Mouse (Mus musculus): ENCODE measurements around the gene Plxna4. TPM values are rescaled to one million over a fixed set of nuclear protein-coding genes. Genes with fewer than 3 reads are reported as not detected.

Plxna4 gene
- polyA plus RNA-seq, 1 experiment from 2014 or later, result 10.6 TPM

DNA sequence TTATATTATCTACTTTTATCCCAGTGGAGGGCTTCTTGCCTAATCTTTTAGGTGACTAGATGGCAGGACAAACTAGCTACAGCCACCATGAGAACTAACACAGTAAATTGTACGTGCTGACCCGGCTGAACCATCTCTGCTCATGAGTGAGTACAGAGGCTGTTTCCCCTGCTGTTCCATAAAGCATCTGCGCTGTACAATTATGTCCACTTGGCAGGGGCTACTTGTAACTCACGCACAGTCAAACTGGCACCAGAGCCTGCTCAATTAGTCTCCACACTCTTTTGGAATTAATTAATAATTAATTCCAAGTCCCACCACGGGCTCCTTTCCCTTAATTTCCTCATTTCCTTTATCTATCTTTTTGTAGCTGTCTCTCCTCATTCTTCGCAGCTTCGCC, 335.8 kb downstream of the Plxna4 start:
- no peak overlapping the region for H3K4me2 ChIP-seq (ENCODE audit: low read length)

DNA sequence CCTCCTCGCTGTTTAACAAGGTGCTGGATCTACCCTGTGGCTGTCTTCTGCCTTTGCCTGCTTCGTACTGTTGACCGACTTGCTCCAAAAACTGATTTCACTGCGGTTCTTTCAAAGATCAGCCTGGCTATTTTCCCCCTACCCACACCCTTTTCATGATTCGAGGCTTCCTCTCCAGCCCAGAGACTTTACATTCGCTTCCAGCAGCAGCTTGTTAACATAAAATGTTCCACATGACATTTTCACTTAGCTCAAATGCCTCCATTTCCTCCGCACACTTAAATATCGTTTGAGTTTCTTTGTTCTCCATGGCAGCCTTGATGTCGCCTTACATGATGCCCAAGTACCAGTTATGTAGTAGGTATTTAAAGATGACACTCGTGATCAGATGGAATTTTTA, 336.3 kb downstream of the Plxna4 start:
- Histone ChIP-seq H3K9me3 (ENCODE audit: control insufficient read depth, low read length) (no peaks in the 10 kb centered on the region), H3K36me3 (ENCODE audit: control insufficient read depth, insufficient read depth, low read length) (no peaks in the 10 kb centered on the region), H3K9ac (ENCODE audit: low read length) (no peak overlapping the region), H3K4me3 (ENCODE audit: control insufficient read depth in 1 of 2, insufficient read depth in 1 of 2, low read depth in 1 of 2, low read length in 2 of 2) (no peak overlapping the region), H3K27ac (replicated peaks in 1 of 2; ENCODE audit: control insufficient read depth in 1 of 2, insufficient read depth in 1 of 2, low read depth in 2 of 2, low read length in 2 of 2) (no peak overlapping the region), H3K4me1 (ENCODE audit: control insufficient read depth in 2 of 2, insufficient read depth in 2 of 2, low read length in 2 of 2) (no peaks in the 10 kb centered on the region), H3K27me3 (ENCODE audit: control insufficient read depth, insufficient read depth, low read length) (no peaks in the 10 kb centered on the region), H3K4me2 (ENCODE audit: low read length) (no peak overlapping the region)
- 86% methylated on average over 10 of the region's 10 CpGs for WGBS
- ATAC-seq (ENCODE audit: insufficient number of reproducible peaks, insufficient read depth, low FRiP score, low read depth), result no peak

More for the DNA sequence above, 335.8 kb downstream of the Plxna4 start:
- 92% methylated on average over 7 of the region's 7 CpGs for WGBS
- Histone ChIP-seq H3K4me3 (ENCODE audit: control insufficient read depth in 1 of 2, insufficient read depth in 1 of 2, low read depth in 1 of 2, low read length in 2 of 2) (no peak overlapping the region), H3K36me3 (ENCODE audit: control insufficient read depth, insufficient read depth, low read length) (no peaks in the 10 kb centered on the region), H3K9ac (ENCODE audit: low read length) (no peak overlapping the region), H3K27ac (replicated peaks in 1 of 2; ENCODE audit: control insufficient read depth in 1 of 2, insufficient read depth in 1 of 2, low read depth in 2 of 2, low read length in 2 of 2) (no peak overlapping the region), H3K27me3 (ENCODE audit: control insufficient read depth, insufficient read depth, low read length) (no peaks in the 10 kb centered on the region), H3K4me1 (ENCODE audit: control insufficient read depth in 2 of 2, insufficient read depth in 2 of 2, low read length in 2 of 2) (no peaks in the 10 kb centered on the region), H3K9me3 (ENCODE audit: control insufficient read depth, low read length) (no peaks in the 10 kb centered on the region)
- ATAC-seq (ENCODE audit: insufficient number of reproducible peaks, insufficient read depth, low FRiP score, low read depth), result no peak

DNA sequence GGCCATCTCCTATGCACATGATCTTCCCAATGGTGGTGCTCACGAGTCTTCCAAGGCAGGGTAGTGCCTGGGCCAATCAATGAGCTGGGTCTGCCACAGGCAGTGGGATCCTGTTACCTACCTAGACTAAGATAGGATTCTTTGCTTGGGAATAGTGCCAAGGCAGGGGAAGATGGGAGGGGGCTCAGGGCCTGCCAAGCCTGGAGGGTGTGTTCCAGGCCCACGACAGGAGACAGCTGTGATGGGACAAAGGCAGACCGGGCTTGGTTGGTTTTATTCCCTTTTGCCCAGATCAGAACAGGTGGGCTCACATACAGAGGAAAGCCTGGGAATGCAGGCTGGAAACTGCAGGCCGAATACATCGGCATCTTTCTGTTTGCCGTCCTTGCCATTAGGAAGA, 342.0 kb downstream of the Plxna4 start:
- H3K9ac ChIP-seq (ENCODE audit: low read length), result no peak overlapping the region
- H3K9me3 ChIP-seq (ENCODE audit: control insufficient read depth, low read length), result no peaks in the 10 kb centered on the region
- H3K4me2 ChIP-seq (ENCODE audit: low read length), result no peak overlapping the region
- WGBS, result 51% methylated on average over 6 of the region's 6 CpGs
- H3K36me3 ChIP-seq (ENCODE audit: control insufficient read depth, insufficient read depth, low read length), result no peaks in the 10 kb centered on the region
- no peak overlapping the region for H3K27ac ChIP-seq (replicated peaks in 1 of 2; ENCODE audit: control insufficient read depth in 1 of 2, insufficient read depth in 1 of 2, low read depth in 2 of 2, low read length in 2 of 2)
- no peak overlapping the region for H3K4me3 ChIP-seq (ENCODE audit: control insufficient read depth in 1 of 2, insufficient read depth in 1 of 2, low read depth in 1 of 2, low read length in 2 of 2)
- peaks cover 0 to 6% of the 10 kb centered on the region in 2 experiments; a peak in 3 of 4 replicates for H3K4me1 ChIP-seq (ENCODE audit: control insufficient read depth in 2 of 2, insufficient read depth in 2 of 2, low read length in 2 of 2)
- ATAC-seq (ENCODE audit: insufficient number of reproducible peaks, insufficient read depth, low FRiP score, low read depth), result no peak
- no peaks in the 10 kb centered on the region for H3K27me3 ChIP-seq (ENCODE audit: control insufficient read depth, insufficient read depth, low read length)

DNA sequence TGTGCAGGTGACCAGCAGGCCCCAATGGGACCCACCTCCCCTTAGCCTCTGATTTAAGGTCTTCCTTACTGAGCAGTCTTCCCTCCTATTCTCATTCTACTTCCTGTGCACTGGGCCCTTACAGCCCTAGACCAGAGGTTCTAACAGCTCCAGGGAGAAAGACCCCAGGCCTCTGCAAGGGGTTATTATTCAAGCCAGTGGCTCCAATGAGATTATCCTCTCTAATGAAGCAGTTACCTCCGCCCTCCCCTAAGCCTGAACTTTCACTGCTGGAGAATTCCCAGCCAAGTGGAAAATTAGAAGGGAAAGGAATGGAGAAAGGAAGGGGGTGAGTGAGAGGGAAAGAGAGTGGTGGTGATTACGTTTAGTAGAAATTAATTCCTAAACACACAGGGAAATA, 345.0 kb downstream of the Plxna4 start:
- no peaks in the 10 kb centered on the region; the same call in 1 of the 2 replicates for H3K36me3 ChIP-seq (ENCODE audit: control insufficient read depth, insufficient read depth, low read length)
- no peaks in the 10 kb centered on the region for H3K9me3 ChIP-seq (ENCODE audit: control insufficient read depth, low read length)
- 84% methylated on average over 2 of the region's 2 CpGs for WGBS
- H3K27ac ChIP-seq (replicated peaks in 1 of 2; ENCODE audit: control insufficient read depth in 1 of 2, insufficient read depth in 1 of 2, low read depth in 2 of 2, low read length in 2 of 2), result no peak overlapping the region
- H3K9ac ChIP-seq (ENCODE audit: low read length), result no peak overlapping the region
- H3K4me3 ChIP-seq (ENCODE audit: control insufficient read depth in 1 of 2, insufficient read depth in 1 of 2, low read depth in 1 of 2, low read length in 2 of 2), result no peak overlapping the region
- no peak for ATAC-seq (ENCODE audit: insufficient number of reproducible peaks, insufficient read depth, low FRiP score, low read depth)
- H3K4me2 ChIP-seq (ENCODE audit: low read length), result no peak overlapping the region
- H3K4me1 ChIP-seq (ENCODE audit: control insufficient read depth in 2 of 2, insufficient read depth in 2 of 2, low read length in 2 of 2), result peaks cover 0 to 6% of the 10 kb centered on the region in 2 experiments; a peak in 3 of 4 replicates
- no peaks in the 10 kb centered on the region for H3K27me3 ChIP-seq (ENCODE audit: control insufficient read depth, insufficient read depth, low read length)

GRCm38 (mm10) chr6:32231383-32231782, 356.6 kb downstream of the Plxna4 start:
- no peak overlapping the region for H3K4me2 ChIP-seq (ENCODE audit: low read length)
- H3K27me3 ChIP-seq (ENCODE audit: control insufficient read depth, insufficient read depth, low read length), result no peaks in the 10 kb centered on the region
- H3K9ac ChIP-seq (ENCODE audit: low read length), result no peak overlapping the region
- H3K4me3 ChIP-seq (ENCODE audit: control insufficient read depth in 1 of 2, insufficient read depth in 1 of 2, low read depth in 1 of 2, low read length in 2 of 2), result no peak overlapping the region
- H3K4me1 ChIP-seq (ENCODE audit: control insufficient read depth in 2 of 2, insufficient read depth in 2 of 2, low read length in 2 of 2), result no peaks in the 10 kb centered on the region
- H3K27ac ChIP-seq (replicated peaks in 1 of 2; ENCODE audit: control insufficient read depth in 1 of 2, insufficient read depth in 1 of 2, low read depth in 2 of 2, low read length in 2 of 2), result no peak overlapping the region
- WGBS, result 88% methylated on average over 2 of the region's 2 CpGs
- no peak for ATAC-seq (ENCODE audit: insufficient number of reproducible peaks, insufficient read depth, low FRiP score, low read depth)
- H3K9me3 ChIP-seq (ENCODE audit: control insufficient read depth, low read length), result no peaks in the 10 kb centered on the region
- peaks cover 36% of the 10 kb centered on the region for H3K36me3 ChIP-seq (ENCODE audit: control insufficient read depth, insufficient read depth, low read length)

DNA sequence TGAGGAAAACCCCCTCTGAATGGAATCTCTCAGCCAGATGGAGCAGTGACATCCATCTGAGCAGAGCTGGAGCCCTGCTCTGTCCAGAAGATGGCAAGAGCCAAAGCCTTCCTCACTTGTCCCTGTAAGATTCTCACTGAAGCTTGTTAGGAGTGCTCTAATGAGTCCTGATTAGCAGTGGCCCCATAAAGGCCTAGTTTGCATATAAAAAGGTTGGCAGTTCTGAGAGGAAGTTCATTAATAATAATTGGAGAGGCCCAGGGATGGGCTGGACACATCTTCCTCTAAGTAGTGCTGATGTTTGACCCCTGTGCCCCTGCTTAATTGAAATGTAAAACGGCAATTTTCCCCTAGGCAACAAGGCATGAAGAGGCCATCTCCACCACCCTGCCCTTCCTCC, 361.4 kb downstream of the Plxna4 start:
- Histone ChIP-seq H3K36me3 (ENCODE audit: control insufficient read depth, insufficient read depth, low read length) (peaks cover 14% of the 10 kb centered on the region; the same call in 1 of the 2 replicates), H3K4me3 (ENCODE audit: control insufficient read depth in 1 of 2, insufficient read depth in 1 of 2, low read depth in 1 of 2, low read length in 2 of 2) (no peak overlapping the region), H3K4me2 (ENCODE audit: low read length) (no peak overlapping the region), H3K9me3 (ENCODE audit: control insufficient read depth, low read length) (no peaks in the 10 kb centered on the region), H3K27ac (replicated peaks in 1 of 2; ENCODE audit: control insufficient read depth in 1 of 2, insufficient read depth in 1 of 2, low read depth in 2 of 2, low read length in 2 of 2) (no peak overlapping the region), H3K9ac (ENCODE audit: low read length) (no peak overlapping the region), H3K27me3 (ENCODE audit: control insufficient read depth, insufficient read depth, low read length) (no peaks in the 10 kb centered on the region), H3K4me1 (ENCODE audit: control insufficient read depth in 2 of 2, insufficient read depth in 2 of 2, low read length in 2 of 2) (no peaks in the 10 kb centered on the region)
- WGBS, result 73% methylated on average over 1 of the region's 1 CpGs
- no peak for ATAC-seq (ENCODE audit: insufficient number of reproducible peaks, insufficient read depth, low FRiP score, low read depth)

DNA sequence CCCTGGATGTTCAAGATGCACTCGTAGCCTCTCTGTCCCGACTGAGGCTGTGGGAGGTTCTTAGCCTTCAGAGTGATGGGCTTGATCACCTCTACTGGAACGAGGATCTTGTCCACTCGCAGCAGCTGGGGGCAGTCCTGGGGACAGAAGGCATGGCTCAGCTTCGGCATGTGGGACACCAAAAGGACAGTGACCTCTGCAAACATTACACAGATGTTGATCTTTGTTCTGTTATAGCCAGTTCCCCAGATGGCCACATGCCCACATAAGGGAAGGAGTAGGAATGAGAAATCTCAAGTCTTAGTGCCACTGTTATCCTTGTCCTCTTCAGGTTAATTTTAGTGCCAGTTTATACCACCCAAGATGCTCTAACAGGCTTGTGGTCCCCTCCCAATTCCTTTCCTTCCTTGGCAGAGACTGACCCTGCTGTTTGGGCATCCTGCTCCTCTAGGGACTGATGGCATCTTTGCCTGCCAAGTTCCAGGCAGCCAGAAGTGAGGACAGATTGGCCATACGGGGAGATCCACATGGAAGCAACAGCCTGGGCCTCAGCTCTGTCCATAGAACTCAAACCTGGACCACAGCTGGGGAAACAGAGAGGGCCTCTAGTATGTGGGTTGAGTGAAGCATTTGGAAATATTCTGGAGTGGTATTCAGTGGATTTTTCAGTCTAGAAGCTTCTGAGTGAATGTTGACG, 363.8 kb downstream of the Plxna4 start:
- 78% methylated on average over 7 of the region's 7 CpGs for WGBS
- no peak overlapping the region for H3K4me3 ChIP-seq (ENCODE audit: control insufficient read depth in 1 of 2, insufficient read depth in 1 of 2, low read depth in 1 of 2, low read length in 2 of 2)

GRCm38 (mm10) chr6:32220765-32221164, 367.2 kb downstream of the Plxna4 start:
- Histone ChIP-seq H3K27ac (replicated peaks in 1 of 2; ENCODE audit: control insufficient read depth in 1 of 2, insufficient read depth in 1 of 2, low read depth in 2 of 2, low read length in 2 of 2) (no peak overlapping the region), H3K9ac (ENCODE audit: low read length) (no peak overlapping the region), H3K27me3 (ENCODE audit: control insufficient read depth, insufficient read depth, low read length) (no peaks in the 10 kb centered on the region), H3K4me2 (ENCODE audit: low read length) (no peak overlapping the region), H3K36me3 (ENCODE audit: control insufficient read depth, insufficient read depth, low read length) (peaks cover 8% of the 10 kb centered on the region; the same call in 1 of the 2 replicates), H3K9me3 (ENCODE audit: control insufficient read depth, low read length) (no peaks in the 10 kb centered on the region), H3K4me1 (ENCODE audit: control insufficient read depth in 2 of 2, insufficient read depth in 2 of 2, low read length in 2 of 2) (peaks cover 0 to 2% of the 10 kb centered on the region in 2 experiments; a peak in 2 of 4 replicates), H3K4me3 (ENCODE audit: control insufficient read depth in 1 of 2, insufficient read depth in 1 of 2, low read depth in 1 of 2, low read length in 2 of 2) (no peak overlapping the region)
- ATAC-seq (ENCODE audit: insufficient number of reproducible peaks, insufficient read depth, low FRiP score, low read depth), result no peak; the same call in 1 of the 2 replicates
- WGBS, result 55% methylated on average over 8 of the region's 8 CpGs

More for the DNA sequence above, 363.8 kb downstream of the Plxna4 start:
- Histone ChIP-seq H3K4me1 (ENCODE audit: control insufficient read depth in 2 of 2, insufficient read depth in 2 of 2, low read length in 2 of 2) (peaks cover 0 to 2% of the 10 kb centered on the region in 2 experiments; a peak in 2 of 4 replicates), H3K9me3 (ENCODE audit: control insufficient read depth, low read length) (no peaks in the 10 kb centered on the region), H3K36me3 (ENCODE audit: control insufficient read depth, insufficient read depth, low read length) (peaks cover 8% of the 10 kb centered on the region; the same call in 1 of the 2 replicates), H3K27ac (replicated peaks in 1 of 2; ENCODE audit: control insufficient read depth in 1 of 2, insufficient read depth in 1 of 2, low read depth in 2 of 2, low read length in 2 of 2) (no peak overlapping the region), H3K27me3 (ENCODE audit: control insufficient read depth, insufficient read depth, low read length) (no peaks in the 10 kb centered on the region), H3K9ac (ENCODE audit: low read length) (no peak overlapping the region), H3K4me2 (ENCODE audit: low read length) (no peak overlapping the region)
- no peak for ATAC-seq (ENCODE audit: insufficient number of reproducible peaks, insufficient read depth, low FRiP score, low read depth)
